Mouse (Mus musculus) hindbrain, embryonic 15.5 days (tissue): Measurements from ENCODE around the gene A630001G21Rik. TPM values are rescaled to one million over a fixed set of nuclear protein-coding genes. Genes with fewer than 3 reads are reported as not detected.
A peak's percentile ranks its signal among the peaks of the same experiment; 100 is the strongest.
"Not testable (repeated sequence)": the region's sequence is repeated elsewhere in the genome, so short reads cannot be mapped to it uniquely, and the experiment has no call there.

ENCODE experiments used
- ATAC-seq: fragments of 200-750 bp; cut with Nextera tagmentation; 2 replicates; pipeline ENCODE4 v1.8.0; 2017; ENCODE audit warnings: low read depth, moderate number of reproducible peaks, moderate TSS enrichment; ENCODE audit not compliant: low FRiP score
- H3K27ac ChIP-seq: fragments of 300-500 bp; sonication (generic); replicated peaks from 2 replicates; pipeline ENCODE4 v1.5.1; 2015; ENCODE audit warnings: mild to moderate bottlenecking, inconsistent platforms
- H3K27me3 ChIP-seq: fragments of 300-500 bp; sonication (generic); 2 replicates; pipeline ENCODE4 v1.6.1; 2015; ENCODE audit warnings: control low read depth, inconsistent platforms
- H3K36me3 ChIP-seq: fragments of 300-500 bp; sonication (generic); 2 replicates; pipeline ENCODE4 v1.6.1; 2015; ENCODE audit warnings: control low read depth, inconsistent platforms
- H3K4me1 ChIP-seq: fragments of 300-500 bp; sonication (generic); replicated peaks from 2 replicates; pipeline ENCODE4 v1.6.1; 2015; ENCODE audit warnings: control low read depth, inconsistent platforms
- H3K4me2 ChIP-seq: fragments of 300-500 bp; sonication (generic); 2 replicates; pipeline ENCODE4 v1.6.1; 2015; ENCODE audit warnings: moderate library complexity, mild to moderate bottlenecking, inconsistent platforms
- H3K4me3 ChIP-seq: fragments of 300-500 bp; sonication (generic); 2 replicates; pipeline ENCODE4 v1.5.1; 2015; ENCODE audit warnings: mild to moderate bottlenecking, inconsistent platforms
- H3K9ac ChIP-seq: fragments of 300-500 bp; sonication (generic); 2 replicates; pipeline ENCODE4 v1.6.1; 2015; ENCODE audit warnings: inconsistent platforms
- H3K9me3 ChIP-seq: fragments of 300-500 bp; sonication (generic); 2 replicates; pipeline ENCODE4 v1.6.1; 2016; ENCODE audit warnings: control low read depth, inconsistent platforms
- WGBS: fragments of 180-500 bp; shearing (Covaris S2); methylation state at CpG from one replicate; pipeline ENCODE4 v1.1.7; 2015; 5-methylcytosine and 5-hydroxymethylcytosine counted together
- polyA plus RNA-seq: library from polyadenylated mRNA; unstranded; fragments of >200 nt; fragmentation: Nextera tagmentation; extraction: Ambion mirVana; gene quantifications from 2 replicates; pipeline ENCODE4 v1.2.1, GENCODE M21; 2015

A630001G21Rik gene
- 0.61 and 0.79 TPM in 2 replicates for polyA plus RNA-seq

- WGBS: 92% methylated on average over 4 of the region's 4 CpGs
- H3K4me3 ChIP-seq: no peak within 1 kb of the TSS
- H3K36me3 ChIP-seq: no peaks in the 10 kb centered on the region
- H3K27ac ChIP-seq: no peak within 1 kb of the TSS
- ATAC-seq: no peak
- no peaks in the 10 kb centered on the region for H3K4me1 ChIP-seq
- no peaks in the 10 kb centered on the region for H3K9me3 ChIP-seq
- H3K27me3 ChIP-seq: no peaks in the 10 kb centered on the region
- no peak within 1 kb of the TSS for H3K4me2 ChIP-seq
- H3K9ac ChIP-seq: no peak within 1 kb of the TSS
These were observed at the start of gene A630001G21Rik for GRCm38 (mm10) chr1:85778436-85778835. TSS of gene A630001G21Rik (minus strand) at chr1:85778643.

GRCm38 (mm10) chr1:85827166-85827565, 48.7 kb upstream of the A630001G21Rik start:
- Histone ChIP-seq H3K4me1 (no peaks in the 10 kb centered on the region), H3K27me3 (no peaks in the 10 kb centered on the region), H3K9me3 (no peaks in the 10 kb centered on the region), H3K36me3 (peaks cover 14% of the 10 kb centered on the region), H3K27ac (no peak overlapping the region), H3K4me2 (no peak overlapping the region), H3K9ac (no peak overlapping the region), H3K4me3 (no peak overlapping the region)
- 85% methylated on average over 5 of the region's 5 CpGs for WGBS
- ATAC-seq: no peak

- no peak overlapping the region for H3K4me2 ChIP-seq
- H3K9ac ChIP-seq: no peak overlapping the region
- H3K4me3 ChIP-seq: no peak overlapping the region
- H3K36me3 ChIP-seq: peaks cover 18% of the 10 kb centered on the region
- no peaks in the 10 kb centered on the region for H3K4me1 ChIP-seq
- ATAC-seq: no peak
- no peak overlapping the region for H3K27ac ChIP-seq
- H3K27me3 ChIP-seq: no peaks in the 10 kb centered on the region
- no peaks in the 10 kb centered on the region for H3K9me3 ChIP-seq
- WGBS: 81% methylated on average over 3 of the region's 3 CpGs
These were observed 46.5 kb upstream of the A630001G21Rik start for GRCm38 (mm10) chr1:85824905-85825304.

GRCm38 (mm10) chr1:85822239-85822638, 43.8 kb upstream of the A630001G21Rik start:
- no peak for ATAC-seq
- peaks cover 26% of the 10 kb centered on the region for H3K36me3 ChIP-seq
- WGBS: 84% methylated on average over 8 of the region's 8 CpGs
- no peaks in the 10 kb centered on the region for H3K27me3 ChIP-seq
- H3K27ac ChIP-seq: no peak overlapping the region
- no peak overlapping the region for H3K4me2 ChIP-seq
- no peak overlapping the region for H3K4me3 ChIP-seq
- no peak overlapping the region for H3K9ac ChIP-seq
- no peaks in the 10 kb centered on the region for H3K4me1 ChIP-seq
- no peaks in the 10 kb centered on the region for H3K9me3 ChIP-seq

- H3K4me3 ChIP-seq: no peak overlapping the region
- H3K27me3 ChIP-seq: no peaks in the 10 kb centered on the region
- peaks cover 26% of the 10 kb centered on the region for H3K36me3 ChIP-seq
- ATAC-seq: no peak
- H3K4me2 ChIP-seq: no peak overlapping the region
- no peaks in the 10 kb centered on the region for H3K9me3 ChIP-seq
- no peak overlapping the region for H3K27ac ChIP-seq
- H3K4me1 ChIP-seq: no peaks in the 10 kb centered on the region
- 97% methylated on average over 1 of the region's 1 CpGs for WGBS
- H3K9ac ChIP-seq: no peak overlapping the region
These were observed 41.3 kb upstream of the A630001G21Rik start for GRCm38 (mm10) chr1:85819695-85820094.

GRCm38 (mm10) chr1:85818121-85818520, 39.7 kb upstream of the A630001G21Rik start:
- H3K27me3 ChIP-seq: no peaks in the 10 kb centered on the region
- ATAC-seq: no peak
- 97% methylated on average over 6 of the region's 6 CpGs for WGBS
- H3K4me3 ChIP-seq: no peak overlapping the region
- H3K4me2 ChIP-seq: no peak overlapping the region
- H3K4me1 ChIP-seq: 0 out of 2 replicates have a peak, but pooled peaks cover 2% of the 10 kb centered on the region
- no peaks in the 10 kb centered on the region for H3K9me3 ChIP-seq
- no peak overlapping the region for H3K27ac ChIP-seq
- peaks cover 23% of the 10 kb centered on the region for H3K36me3 ChIP-seq
- H3K9ac ChIP-seq: no peak overlapping the region

GRCm38 (mm10) chr1:85814213-85814612, 35.8 kb upstream of the A630001G21Rik start:
- H3K4me2 ChIP-seq, H3K4me1 ChIP-seq, H3K36me3 ChIP-seq, H3K27ac ChIP-seq, H3K4me3 ChIP-seq, H3K9me3 ChIP-seq, H3K27me3 ChIP-seq, H3K9ac ChIP-seq: not testable (repeated sequence)
- ATAC-seq: 0 out of 2 replicates have a peak, but pooled peaks have one; percentile 28

GRCm38 (mm10) chr1:85810787-85811186, 32.3 kb upstream of the A630001G21Rik start:
- Histone ChIP-seq H3K4me3 (no peak overlapping the region), H3K27ac (no peak overlapping the region), H3K36me3 (no peaks in the 10 kb centered on the region), H3K4me2 (no peak overlapping the region), H3K9me3 (no peaks in the 10 kb centered on the region), H3K9ac (no peak overlapping the region), H3K4me1 (0 out of 2 replicates have a peak, but pooled peaks cover 6% of the 10 kb centered on the region), H3K27me3 (no peaks in the 10 kb centered on the region)
- no peak for ATAC-seq
- 91% methylated on average over 2 of the region's 2 CpGs for WGBS

GRCm38 (mm10) chr1:85810343-85810742, 31.9 kb upstream of the A630001G21Rik start:
- H3K4me2 ChIP-seq: no peak overlapping the region
- no peaks in the 10 kb centered on the region for H3K36me3 ChIP-seq
- WGBS: 81% methylated on average over 2 of the region's 2 CpGs
- H3K4me1 ChIP-seq: 0 out of 2 replicates have a peak, but pooled peaks cover 6% of the 10 kb centered on the region
- no peak for ATAC-seq
- H3K9ac ChIP-seq: no peak overlapping the region
- no peak overlapping the region for H3K27ac ChIP-seq
- no peaks in the 10 kb centered on the region for H3K9me3 ChIP-seq
- no peak overlapping the region for H3K4me3 ChIP-seq
- H3K27me3 ChIP-seq: no peaks in the 10 kb centered on the region

- H3K36me3 ChIP-seq: no peaks in the 10 kb centered on the region
- no peak for ATAC-seq
- H3K4me1 ChIP-seq: 0 out of 2 replicates have a peak, but pooled peaks cover 6% of the 10 kb centered on the region
- 67% methylated on average over 4 of the region's 4 CpGs for WGBS
- no peaks in the 10 kb centered on the region for H3K9me3 ChIP-seq
- no peak overlapping the region for H3K4me3 ChIP-seq
- H3K4me2 ChIP-seq: no peak overlapping the region
- H3K9ac ChIP-seq: no peak overlapping the region
- no peaks in the 10 kb centered on the region for H3K27me3 ChIP-seq
- no peak overlapping the region for H3K27ac ChIP-seq
These were observed 30.8 kb upstream of the A630001G21Rik start for GRCm38 (mm10) chr1:85809256-85809655.

- no peak for ATAC-seq
- H3K27me3 ChIP-seq: no peaks in the 10 kb centered on the region
- no peak overlapping the region for H3K27ac ChIP-seq
- no peaks in the 10 kb centered on the region for H3K9me3 ChIP-seq
- no peaks in the 10 kb centered on the region for H3K4me1 ChIP-seq
- H3K4me2 ChIP-seq: no peak overlapping the region
- H3K9ac ChIP-seq: no peak overlapping the region
- H3K36me3 ChIP-seq: no peaks in the 10 kb centered on the region
- WGBS: 93% methylated on average over 8 of the region's 8 CpGs
- no peak overlapping the region for H3K4me3 ChIP-seq
These were observed 26.1 kb upstream of the A630001G21Rik start for GRCm38 (mm10) chr1:85804551-85804950.

- H3K4me1 ChIP-seq: peaks cover 3% of the 10 kb centered on the region
- no peaks in the 10 kb centered on the region for H3K9me3 ChIP-seq
- H3K36me3 ChIP-seq: no peaks in the 10 kb centered on the region
- no peak overlapping the region for H3K9ac ChIP-seq
- ATAC-seq: no peak
- H3K27me3 ChIP-seq: no peaks in the 10 kb centered on the region
- WGBS: 88% methylated on average over 1 of the region's 1 CpGs
- H3K27ac ChIP-seq: no peak overlapping the region
- no peak overlapping the region for H3K4me3 ChIP-seq
- no peak overlapping the region for H3K4me2 ChIP-seq
These were observed 24.1 kb upstream of the A630001G21Rik start for GRCm38 (mm10) chr1:85802517-85802916.

GRCm38 (mm10) chr1:85799776-85800175, 21.3 kb upstream of the A630001G21Rik start:
- Histone ChIP-seq H3K9me3 (no peaks in the 10 kb centered on the region), H3K9ac (no peak overlapping the region), H3K4me1 (peaks cover 19% of the 10 kb centered on the region), H3K27ac (no peak overlapping the region), H3K4me3 (no peak overlapping the region), H3K36me3 (no peaks in the 10 kb centered on the region), H3K27me3 (no peaks in the 10 kb centered on the region), H3K4me2 (no peak overlapping the region)
- 67% methylated on average over 1 of the region's 1 CpGs for WGBS
- ATAC-seq: no peak
